In the genomic region with DNA sequence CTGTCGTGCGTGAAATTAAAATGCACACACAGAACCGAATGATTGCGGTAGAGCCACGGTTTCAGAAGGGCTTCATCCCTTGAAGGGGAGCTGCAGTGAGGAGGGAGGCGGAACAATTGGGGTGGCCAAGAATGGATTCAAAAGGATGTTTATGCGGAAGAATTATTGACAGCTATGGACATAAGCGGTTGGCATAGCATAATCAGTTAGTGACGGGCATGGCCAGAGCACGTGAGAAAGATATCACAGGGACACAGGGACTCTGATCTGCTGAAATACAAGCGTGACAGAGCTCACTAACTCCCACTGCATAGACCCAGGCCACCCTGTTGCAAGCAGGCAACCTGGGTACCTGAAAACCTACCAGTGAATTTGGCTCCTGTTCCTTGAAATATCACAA, we compare ENCODE assay signal across 18 mouse cellular contexts.
DNase-seq lines count a peak whose midpoint lies in the region; ATAC-seq and TF ChIP-seq lines count a peak whose summit lies in the region.
"Had no signal": no experiment of that assay in that cellular context is flagged by ENCODE, and none has a peak within 500 bp of the region (broad histone marks: within the 10 kb centered on the region; RNA-seq: fewer than 3 reads in every experiment).

No protein-coding gene starts in this region.

- intact Hi-C loops in gastrocnemius, adult 2 months (cut with DNase I): no loop called here
- intact Hi-C loops in gastrocnemius, postnatal 36 days (cut with DNase I): no loop called here
- intact Hi-C loops in heart, postnatal 10 days (cut with DNase I): no loop called here

- DNase-seq in gastrocnemius, adult 2 months: no peak
- no peak for DNase-seq in gastrocnemius, postnatal 36 days
- peak; percentile 2 for DNase-seq in brain, adult 2 months (ENCODE audit: low read depth, low spot score)
- no peak for DNase-seq in limb, embryonic 10.5 days (ENCODE audit: low spot score)
- DNase-seq in thymus, postnatal 25 days: no peak
- DNase-seq in kidney, adult 2 months: no peak
- DNase-seq in heart, postnatal 10 days: no peak
- DNase-seq: adrenal gland, postnatal 25 days; cerebellum, postnatal 36 days; heart, adult 18-20 months; kidney, adult 9 months; kidney, postnatal 36 days had no signal

- H3K4me2 ChIP-seq in midbrain, embryonic 16.5 days (ENCODE audit: low read length): peak overlapping the region; percentile 33
- H3K4me2 ChIP-seq: forebrain, embryonic 13.5 days had no signal

- no peak overlapping the region for H3K27ac ChIP-seq in gastrocnemius, adult 2 months
- H3K27ac ChIP-seq in limb, embryonic 10.5 days: peak overlapping the region; percentile 46; the same call in 1 of the 2 replicates
- no peak overlapping the region for H3K27ac ChIP-seq in midbrain, embryonic 16.5 days (ENCODE audit: low read length)
- H3K27ac ChIP-seq in kidney, adult 2 months (ENCODE audit: insufficient read depth, low read depth, low read length): no peak overlapping the region
- H3K27ac ChIP-seq: embryonic facial prominence, embryonic 10.5 days; forebrain, embryonic 13.5 days; liver, embryonic 14.5 days had no signal

- no peak for TF ChIP-seq CTCF in gastrocnemius, adult 2 months (IDR thresholded peaks at IDR 0.05)
- no peak for TF ChIP-seq CTCF in kidney, adult 2 months (conservative IDR thresholded peaks at IDR 0.05; ENCODE audit: insufficient read depth, insufficient read length, low read depth, low read length)

- no peak for ATAC-seq in midbrain, embryonic 16.5 days
- ATAC-seq: activated CD4-positive, CD25-positive, alpha-beta regulatory T cell, adult 4 months; forebrain, embryonic 13.5 days; Patski had no signal

- no peaks in the 10 kb centered on the region for H3K4me1 ChIP-seq in limb, embryonic 10.5 days
- peaks cover 2% of the 10 kb centered on the region; the same call in 1 of the 2 replicates for H3K4me1 ChIP-seq in midbrain, embryonic 16.5 days (ENCODE audit: control insufficient read depth, insufficient read depth, low read length)
- no peaks in the 10 kb centered on the region for H3K4me1 ChIP-seq in kidney, adult 2 months (ENCODE audit: control insufficient read depth, insufficient read depth, low read length)
- H3K4me1 ChIP-seq: embryonic facial prominence, embryonic 10.5 days; forebrain, embryonic 13.5 days had no signal

- H3K36me3 ChIP-seq in limb, embryonic 10.5 days: no peaks in the 10 kb centered on the region
- no peaks in the 10 kb centered on the region for H3K36me3 ChIP-seq in midbrain, embryonic 16.5 days (ENCODE audit: control insufficient read depth, insufficient read depth, low read length)
- no peaks in the 10 kb centered on the region for H3K36me3 ChIP-seq in kidney, adult 2 months (ENCODE audit: control insufficient read depth, insufficient read depth, low read length)
- H3K36me3 ChIP-seq: embryonic facial prominence, embryonic 10.5 days had no signal

- no peaks in the 10 kb centered on the region for H3K9me3 ChIP-seq in limb, embryonic 10.5 days (replicated peaks)
- H3K9me3 ChIP-seq in midbrain, embryonic 16.5 days (replicated peaks; ENCODE audit: control insufficient read depth, low read length, poor library complexity, severe bottlenecking): no peaks in the 10 kb centered on the region
- H3K9me3 ChIP-seq: embryonic facial prominence, embryonic 10.5 days; forebrain, embryonic 13.5 days had no signal

- H3K9ac ChIP-seq in midbrain, embryonic 16.5 days (ENCODE audit: low read depth, low read length): no peak overlapping the region
- H3K9ac ChIP-seq: forebrain, embryonic 13.5 days; liver, embryonic 14.5 days had no signal

- 89% methylated on average over 11 of the region's 11 CpGs for WGBS in limb, embryonic 10.5 days
- 52% methylated on average over 11 of the region's 11 CpGs for WGBS in midbrain, embryonic 16.5 days
- WGBS in kidney, adult 2 months: 94% methylated on average over 11 of the region's 11 CpGs

- H3K27me3 ChIP-seq in limb, embryonic 10.5 days (ENCODE audit: low read depth, poor library complexity, severe bottlenecking): no peaks in the 10 kb centered on the region
- no peaks in the 10 kb centered on the region for H3K27me3 ChIP-seq in midbrain, embryonic 16.5 days (ENCODE audit: control insufficient read depth, insufficient read depth, low read depth, low read length)
- H3K27me3 ChIP-seq in kidney, adult 2 months (replicated peaks; ENCODE audit: control insufficient read depth, insufficient read depth, low read length): no peaks in the 10 kb centered on the region
- H3K27me3 ChIP-seq: forebrain, embryonic 13.5 days had no signal

- H3K4me3 ChIP-seq in gastrocnemius, adult 2 months: peak overlapping the region; percentile 19
- no peak overlapping the region for H3K4me3 ChIP-seq in limb, embryonic 10.5 days
- no peak overlapping the region for H3K4me3 ChIP-seq in midbrain, embryonic 16.5 days (ENCODE audit: low read depth, low read length)
- no peak overlapping the region for H3K4me3 ChIP-seq in kidney, adult 2 months (ENCODE audit: insufficient read depth, low read depth, low read length)
- H3K4me3 ChIP-seq: embryonic facial prominence, embryonic 10.5 days; forebrain, embryonic 13.5 days had no signal

- no peak for TF ChIP-seq POLR2A in kidney, adult 2 months (IDR thresholded peaks at IDR 0.05; ENCODE audit: low read depth, low read length)
